Mouse (Mus musculus) liver, embryonic 14.5 days (tissue): ENCODE measurements around the gene Ppcs.

Experiments
- CTCF ChIP-seq: IDR thresholded peaks from 2 replicates; pipeline ENCODE4 v1.5.1; 2016; ENCODE audit warnings: antibody characterized with exemption, low read depth, control low read depth
- EP300 ChIP-seq: IDR thresholded peaks from 2 replicates; pipeline ENCODE4 v1.6.1; 2016; ENCODE audit warnings: antibody characterized with exemption, low read depth

- TF ChIP-seq CTCF: no peak
- no peak for TF ChIP-seq EP300
These were observed 18.8 kb downstream of the Ppcs start for GRCm38 (mm10) chr4:119403431-119403830.
